Mouse (Mus musculus) intestine, postnatal 0 days (tissue): ENCODE results near the gene Themis2. TPM values are rescaled to one million over a fixed set of nuclear protein-coding genes. Genes with fewer than 3 reads are reported as not detected.
"Not testable (repeated sequence)": the region's sequence is repeated elsewhere in the genome, so short reads cannot be mapped to it uniquely, and the experiment has no call there.

Source experiments
- ATAC-seq: fragments of 200-750 bp; cut with Nextera tagmentation; 2 replicates; pipeline ENCODE4 v1.8.0; 2017; ENCODE audit warnings: mild to moderate bottlenecking, moderate TSS enrichment, moderate library complexity
- H3K27ac ChIP-seq: fragments of 300-500 bp; sonication (generic); 2 replicates; pipeline ENCODE4 v1.5.1; 2014; ENCODE audit warnings: mild to moderate bottlenecking, low read depth, low read length, moderate library complexity
- H3K27me3 ChIP-seq: fragments of 300-500 bp; sonication (generic); replicated peaks from 2 replicates; pipeline ENCODE4 v1.6.1; 2014; ENCODE audit warnings: low read length, mixed read lengths; ENCODE audit not compliant: control insufficient read depth, insufficient read depth
- H3K36me3 ChIP-seq: fragments of 300-500 bp; sonication (generic); 2 replicates; pipeline ENCODE4 v1.6.1; 2014; ENCODE audit warnings: mild to moderate bottlenecking, moderate library complexity; ENCODE audit not compliant: control insufficient read depth, insufficient read depth
- H3K4me1 ChIP-seq: fragments of 300-500 bp; sonication (generic); replicated peaks from 2 replicates; pipeline ENCODE4 v1.6.1; 2014; ENCODE audit warnings: antibody characterized with exemption, low read length, mixed read lengths; ENCODE audit not compliant: control insufficient read depth, insufficient read depth
- H3K4me2 ChIP-seq: fragments of 300-500 bp; sonication (generic); replicated peaks from 2 replicates; pipeline ENCODE4 v1.6.1; 2014; ENCODE audit warnings: low read depth, mild to moderate bottlenecking, moderate library complexity
- H3K4me3 ChIP-seq: fragments of 300-500 bp; sonication (generic); 2 replicates; pipeline ENCODE4 v1.5.1; 2014; ENCODE audit warnings: low read depth, low read length
- H3K9ac ChIP-seq: fragments of 300-500 bp; sonication (generic); 2 replicates; pipeline ENCODE4 v1.6.1; 2014; ENCODE audit warnings: mild to moderate bottlenecking, low read depth, low read length
- H3K9me3 ChIP-seq: fragments of 300-500 bp; sonication (generic); 2 replicates; pipeline ENCODE4 v1.6.1; 2016; ENCODE audit warnings: mixed run types; ENCODE audit not compliant: control insufficient read depth
- CTCF ChIP-seq: sonication (generic); IDR thresholded peaks from 2 replicates; pipeline ENCODE4 v1.5.1; 2016; ENCODE audit warnings: low read depth, mild to moderate bottlenecking, control low read depth, antibody characterized with exemption, moderate library complexity
- WGBS: fragments of 180-500 bp; shearing (Covaris S2); extraction: QIAGEN DNeasy Blood & Tissue Kit; methylation state at CpG from one replicate; pipeline ENCODE4 v1.1.7; 2014; 5-methylcytosine and 5-hydroxymethylcytosine counted together
- polyA plus RNA-seq: library from polyadenylated mRNA; unstranded; fragments of >200 nt; fragmentation: Nextera tagmentation; extraction: Ambion mirVana; gene quantifications from 2 replicates; pipeline ENCODE4 v1.2.1, GENCODE M21; 2015

Themis2 gene
- polyA plus RNA-seq, 1 experiment from 2014 or later: 1.3 TPM

DNA sequence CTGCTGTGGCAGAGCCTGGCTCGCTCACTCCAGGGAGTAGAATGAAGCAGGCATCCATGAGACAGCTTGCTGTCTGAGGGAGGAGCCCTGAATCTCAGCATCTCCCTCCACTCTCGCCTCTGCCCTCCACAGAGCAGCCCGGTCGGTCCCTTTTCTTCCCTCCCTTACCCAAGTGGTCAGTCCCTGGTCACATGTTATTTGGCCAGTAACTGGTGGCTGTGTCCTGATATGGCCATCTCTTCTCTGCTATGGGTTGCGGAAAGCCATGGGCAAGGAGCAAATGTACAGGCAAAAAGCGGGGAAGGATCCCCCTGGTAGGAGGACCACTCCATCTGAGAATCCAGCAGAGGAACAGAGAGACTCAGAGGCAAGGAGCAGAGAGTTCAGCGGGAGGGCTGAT, 1.0 kb downstream of the Themis2 start:
- Histone ChIP-seq H3K9ac (no peak overlapping the region), H3K9me3 (no peaks in the 10 kb centered on the region), H3K27me3 (peaks cover 9% of the 10 kb centered on the region; the same call in 1 of the 2 replicates), H3K27ac (no peak overlapping the region), H3K4me3 (no peak overlapping the region), H3K36me3 (no peaks in the 10 kb centered on the region), H3K4me2 (no peak overlapping the region), H3K4me1 (0 out of 2 replicates have a peak, but pooled peaks cover 4% of the 10 kb centered on the region)
- no peak for ATAC-seq
- WGBS: 65% methylated on average over 7 of the region's 7 CpGs
- TF ChIP-seq CTCF: no peak

GRCm38 (mm10) chr4:132794760-132795159, 1.4 kb downstream of the Themis2 start:
- H3K4me2 ChIP-seq: no peak overlapping the region
- H3K27ac ChIP-seq: no peak overlapping the region
- H3K9ac ChIP-seq: no peak overlapping the region
- no peak for TF ChIP-seq CTCF
- WGBS: 68% methylated on average over 8 of the region's 8 CpGs
- 0 out of 2 replicates have a peak, but pooled peaks cover 4% of the 10 kb centered on the region for H3K4me1 ChIP-seq
- no peak for ATAC-seq
- H3K4me3 ChIP-seq: no peak overlapping the region
- peaks cover 9% of the 10 kb centered on the region; the same call in 1 of the 2 replicates for H3K27me3 ChIP-seq
- H3K36me3 ChIP-seq: no peaks in the 10 kb centered on the region
- no peaks in the 10 kb centered on the region for H3K9me3 ChIP-seq

DNA sequence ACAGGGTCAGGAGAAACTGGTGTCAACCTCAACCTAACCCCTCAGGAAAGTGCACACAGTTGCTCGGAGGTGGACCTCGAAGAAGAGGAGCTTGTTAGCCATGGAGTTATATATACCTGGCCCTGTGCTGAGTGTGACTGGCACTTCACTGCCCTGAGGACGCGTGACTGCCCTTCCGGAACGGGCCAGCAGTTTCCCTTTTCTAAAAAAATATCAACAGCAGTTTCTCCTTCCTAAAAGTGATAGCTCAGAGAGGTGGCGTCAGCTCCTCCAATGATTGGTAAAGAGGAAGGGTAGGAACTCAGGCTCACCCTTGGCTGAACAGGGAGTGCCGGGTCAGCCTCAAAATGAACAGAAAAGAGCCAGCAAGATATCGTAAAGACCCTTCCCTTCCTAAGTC, 2.2 kb downstream of the Themis2 start:
- H3K4me3 ChIP-seq: no peak overlapping the region
- ATAC-seq: no peak
- peaks cover 9% of the 10 kb centered on the region; the same call in 1 of the 2 replicates for H3K27me3 ChIP-seq
- H3K9me3 ChIP-seq: no peaks in the 10 kb centered on the region
- no peak overlapping the region for H3K9ac ChIP-seq
- H3K27ac ChIP-seq: no peak overlapping the region
- no peak for TF ChIP-seq CTCF
- WGBS: 61% methylated on average over 9 of the region's 9 CpGs
- H3K4me2 ChIP-seq: no peak overlapping the region
- no peaks in the 10 kb centered on the region for H3K36me3 ChIP-seq
- 0 out of 2 replicates have a peak, but pooled peaks cover 4% of the 10 kb centered on the region for H3K4me1 ChIP-seq

- H3K27me3 ChIP-seq, H3K9ac ChIP-seq, ATAC-seq, H3K4me2 ChIP-seq, H3K36me3 ChIP-seq, H3K9me3 ChIP-seq, H3K27ac ChIP-seq, H3K4me1 ChIP-seq, H3K4me3 ChIP-seq: not testable (repeated sequence)
- WGBS: 79% methylated on average over 7 of the region's 9 CpGs
These were observed 2.7 kb downstream of the Themis2 start for GRCm38 (mm10) chr4:132793322-132794004.

GRCm38 (mm10) chr4:132789731-132790130, 6.5 kb downstream of the Themis2 start:
- H3K4me1 ChIP-seq: no peaks in the 10 kb centered on the region
- no peak overlapping the region for H3K4me3 ChIP-seq
- H3K4me2 ChIP-seq: no peak overlapping the region
- TF ChIP-seq CTCF: no peak
- no peak overlapping the region for H3K27ac ChIP-seq
- no peak for ATAC-seq
- H3K9ac ChIP-seq: no peak overlapping the region
- H3K9me3 ChIP-seq: no peaks in the 10 kb centered on the region
- H3K36me3 ChIP-seq: no peaks in the 10 kb centered on the region
- 82% methylated on average over 8 of the region's 8 CpGs for WGBS
- peaks cover 5% of the 10 kb centered on the region; the same call in 1 of the 2 replicates for H3K27me3 ChIP-seq

DNA sequence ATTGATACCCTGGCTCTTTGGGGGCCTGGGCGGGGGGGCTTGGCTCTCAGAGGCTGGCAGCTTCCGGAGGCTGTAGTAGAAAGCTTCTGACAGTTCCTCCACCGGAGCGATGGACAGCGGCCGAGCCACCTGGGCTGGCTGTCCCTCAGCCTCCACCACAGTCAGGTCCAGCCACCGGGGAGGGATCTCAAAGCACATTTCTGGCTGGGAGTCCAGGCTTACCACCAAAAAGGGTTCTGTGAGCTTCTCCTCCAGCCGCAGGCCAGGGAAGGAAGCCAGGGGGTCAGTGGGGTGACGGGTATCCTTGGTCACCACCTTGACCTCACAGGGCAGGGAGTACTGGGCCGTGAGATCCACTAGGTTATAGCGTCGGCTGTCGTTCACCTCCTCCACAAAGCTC, 11.0 kb downstream of the Themis2 start:
- no peak for ATAC-seq
- no peak overlapping the region; the same call in 1 of the 2 replicates for H3K27ac ChIP-seq
- TF ChIP-seq CTCF: no peak
- 94% methylated on average over 13 of the region's 13 CpGs for WGBS
- no peaks in the 10 kb centered on the region for H3K36me3 ChIP-seq
- H3K27me3 ChIP-seq: no peaks in the 10 kb centered on the region
- no peaks in the 10 kb centered on the region for H3K4me1 ChIP-seq
- no peak overlapping the region for H3K9ac ChIP-seq
- no peaks in the 10 kb centered on the region for H3K9me3 ChIP-seq
- no peak overlapping the region for H3K4me3 ChIP-seq
- H3K4me2 ChIP-seq: no peak overlapping the region

DNA sequence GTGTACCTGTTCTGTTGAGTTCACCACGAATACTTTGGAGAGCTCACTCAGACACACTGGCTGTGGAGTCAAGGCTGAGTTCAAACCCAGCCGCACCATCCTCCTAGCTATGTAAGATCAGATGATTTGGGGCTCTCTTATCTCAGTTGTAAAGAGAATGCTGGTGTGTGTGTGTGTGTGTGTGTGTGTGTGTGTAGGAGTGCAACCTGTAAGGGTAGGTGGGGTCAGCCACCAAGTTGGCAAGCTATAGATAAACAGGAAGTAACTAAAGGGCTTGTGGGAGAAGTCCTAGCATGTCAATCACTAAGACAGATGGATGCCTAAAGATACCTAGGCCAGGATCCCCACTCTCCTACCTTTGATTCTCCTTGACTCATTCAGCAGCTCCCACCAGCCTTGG, 12.5 kb downstream of the Themis2 start:
- no peak for ATAC-seq
- Histone ChIP-seq H3K36me3 (peaks cover 10% of the 10 kb centered on the region; the same call in 1 of the 2 replicates), H3K4me2 (no peak overlapping the region), H3K4me3 (no peak overlapping the region), H3K4me1 (no peaks in the 10 kb centered on the region), H3K9me3 (no peaks in the 10 kb centered on the region), H3K27me3 (no peaks in the 10 kb centered on the region), H3K27ac (no peak overlapping the region), H3K9ac (no peak overlapping the region)
- TF ChIP-seq CTCF: no peak
- WGBS: 71% methylated on average over 2 of the region's 2 CpGs
